Mouse (Mus musculus) hindbrain, embryonic 14.5 days (tissue): ENCODE measurements around the gene Exosc3. TPM values are rescaled to one million over a fixed set of nuclear protein-coding genes. Genes with fewer than 3 reads are reported as not detected.
A peak's percentile ranks its signal among the peaks of the same experiment; 100 is the strongest.
"Not testable (repeated sequence)": the region's sequence is repeated elsewhere in the genome, so short reads cannot be mapped to it uniquely, and the experiment has no call there.

Experiments
- ATAC-seq: fragments of 200-750 bp; cut with Nextera tagmentation; 2 replicates; pipeline ENCODE4 v1.8.0; 2017; ENCODE audit warnings: moderate number of reproducible peaks, mild to moderate bottlenecking, moderate TSS enrichment, moderate library complexity; ENCODE audit not compliant: low FRiP score
- DNase-seq: peaks from one replicate; pipeline ENCODE4 v3.0.0-alpha.2; 2015; ENCODE audit warnings: low spot score
- H3K27ac ChIP-seq: fragments of 300-500 bp; sonication (generic); 2 replicates; pipeline ENCODE4 v1.5.1; 2014; ENCODE audit warnings: mild to moderate bottlenecking, moderate library complexity
- H3K27me3 ChIP-seq: fragments of 300-500 bp; sonication (generic); 2 replicates; pipeline ENCODE4 v1.6.1; 2014; ENCODE audit warnings: mild to moderate bottlenecking, low read length, mixed read lengths; ENCODE audit not compliant: control insufficient read depth, insufficient read depth
- H3K36me3 ChIP-seq: fragments of 300-500 bp; sonication (generic); replicated peaks from 2 replicates; pipeline ENCODE4 v1.6.1; 2014; ENCODE audit not compliant: control insufficient read depth, insufficient read depth
- H3K4me1 ChIP-seq: fragments of 300-500 bp; sonication (generic); replicated peaks from 2 replicates; pipeline ENCODE4 v1.6.1; 2014; ENCODE audit warnings: antibody characterized with exemption, low read length, mixed read lengths; ENCODE audit not compliant: control insufficient read depth, insufficient read depth
- H3K4me2 ChIP-seq: fragments of 300-500 bp; sonication (generic); replicated peaks from 2 replicates; pipeline ENCODE4 v1.6.1; 2014; ENCODE audit warnings: mild to moderate bottlenecking, moderate library complexity
- H3K4me3 ChIP-seq: fragments of 300-500 bp; sonication (generic); replicated peaks from 2 replicates; pipeline ENCODE4 v1.5.1; 2014; ENCODE audit warnings: mild to moderate bottlenecking, low read length
- H3K9ac ChIP-seq: fragments of 300-500 bp; sonication (generic); 2 replicates; pipeline ENCODE4 v1.6.1; 2014
- H3K9me3 ChIP-seq: fragments of 300-500 bp; sonication (generic); 2 replicates; pipeline ENCODE4 v1.6.1; 2016; ENCODE audit warnings: low read length; ENCODE audit not compliant: control insufficient read depth
- WGBS: fragments of 180-500 bp; shearing (Covaris S2); extraction: QIAGEN DNeasy Blood & Tissue Kit; methylation state at CpG from one replicate; pipeline ENCODE4 v1.1.7; 2014; 5-methylcytosine and 5-hydroxymethylcytosine counted together
- polyA plus RNA-seq: library from polyadenylated mRNA; unstranded; fragments of >200 nt; fragmentation: Nextera tagmentation; extraction: Ambion mirVana; gene quantifications from 2 replicates; pipeline ENCODE4 v1.2.1, GENCODE M21; 2014

Gene Exosc3
- 32.2 and 32.8 TPM in 2 replicates for polyA plus RNA-seq

DNA sequence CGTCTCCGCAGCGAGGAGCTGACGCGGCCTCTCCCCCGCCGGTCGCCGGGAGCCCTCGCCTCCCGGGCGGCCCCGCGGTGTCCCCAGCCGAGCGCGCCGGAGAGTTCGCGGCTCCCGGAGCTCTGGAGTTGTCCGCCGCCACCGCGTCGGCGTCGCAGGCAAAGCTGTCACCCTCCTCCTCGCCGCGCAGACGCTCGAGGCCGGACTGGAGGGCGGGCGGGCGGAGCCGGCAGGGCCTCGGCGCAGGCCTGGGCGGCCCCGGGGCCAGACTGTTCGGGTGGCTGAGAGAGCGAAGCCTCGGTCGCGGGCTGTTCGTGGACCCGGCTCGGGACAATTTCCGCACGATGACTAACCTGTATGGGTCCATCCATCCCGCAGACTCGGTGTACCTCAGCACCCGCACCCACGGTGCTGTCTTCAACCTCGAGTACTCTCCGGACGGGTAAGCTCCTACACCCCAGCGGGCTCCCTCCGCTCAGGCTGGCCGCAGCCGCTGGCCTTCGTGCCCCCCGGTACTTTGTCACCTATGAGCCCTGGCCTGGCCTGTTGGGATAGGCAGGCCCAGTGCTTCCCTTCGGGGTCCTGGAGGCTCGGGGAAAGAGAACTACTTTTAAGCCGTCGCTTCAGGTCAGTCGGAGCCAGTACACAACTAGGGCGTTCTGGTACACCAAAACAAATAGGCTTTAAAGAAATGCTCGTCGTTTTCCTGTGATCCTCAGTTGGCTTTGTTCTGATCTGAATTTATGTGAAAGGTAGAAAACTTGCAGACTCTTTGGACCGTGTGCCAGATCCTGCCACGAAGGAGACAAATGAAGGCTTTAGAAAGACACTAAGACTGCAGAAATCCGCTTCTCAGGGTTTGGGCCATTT is at the start of gene Exosc3:
Gene Exosc3 (minus strand): TSS at position 447 of the 870 bp plus-strand sequence.
- Histone ChIP-seq H3K9me3 (no peaks in the 10 kb centered on the region), H3K27me3 (no peaks in the 10 kb centered on the region), H3K4me1 (peaks cover 22% of the 10 kb centered on the region), H3K4me3 (peak within 1 kb of the TSS; percentile 83), H3K4me2 (peak within 1 kb of the TSS; percentile 86), H3K9ac (peak within 1 kb of the TSS; percentile 87), H3K27ac (peak within 1 kb of the TSS; percentile 81), H3K36me3 (0 out of 2 replicates have a peak, but pooled peaks cover 1% of the 10 kb centered on the region)
- no peak for DNase-seq
- under 1% methylated on average over 73 of the region's 76 CpGs for WGBS
- ATAC-seq = peak; percentile 77

DNA sequence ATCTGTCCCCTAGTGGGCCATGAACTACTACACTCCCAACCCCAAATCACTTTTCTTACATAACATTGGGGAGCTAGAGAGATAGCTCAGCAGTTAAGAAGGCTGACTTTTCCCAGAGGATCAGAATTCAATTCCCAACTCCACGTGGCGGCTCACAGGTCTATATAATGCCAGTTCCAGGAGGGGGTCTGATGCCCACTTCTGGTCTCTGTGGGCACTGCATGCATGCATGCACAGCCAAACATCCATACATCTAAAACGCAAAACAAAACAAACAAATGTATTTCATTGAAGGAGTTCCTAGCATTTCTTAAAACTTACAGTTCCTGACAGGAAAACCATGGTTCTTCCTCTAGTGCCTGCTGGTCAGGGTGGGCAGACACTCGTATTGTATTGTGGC is 49.6 kb upstream of the Exosc3 start:
- Histone ChIP-seq H3K4me1 (no peaks in the 10 kb centered on the region), H3K36me3 (peaks cover 19% of the 10 kb centered on the region), H3K9me3 (no peaks in the 10 kb centered on the region), H3K27me3 (no peaks in the 10 kb centered on the region), H3K27ac (no peak overlapping the region), H3K4me3 (no peak overlapping the region), H3K4me2 (no peak overlapping the region), H3K9ac (no peak overlapping the region)
- ATAC-seq = no peak
- 69% methylated on average over 4 of the region's 4 CpGs for WGBS
- DNase-seq = no peak

DNA sequence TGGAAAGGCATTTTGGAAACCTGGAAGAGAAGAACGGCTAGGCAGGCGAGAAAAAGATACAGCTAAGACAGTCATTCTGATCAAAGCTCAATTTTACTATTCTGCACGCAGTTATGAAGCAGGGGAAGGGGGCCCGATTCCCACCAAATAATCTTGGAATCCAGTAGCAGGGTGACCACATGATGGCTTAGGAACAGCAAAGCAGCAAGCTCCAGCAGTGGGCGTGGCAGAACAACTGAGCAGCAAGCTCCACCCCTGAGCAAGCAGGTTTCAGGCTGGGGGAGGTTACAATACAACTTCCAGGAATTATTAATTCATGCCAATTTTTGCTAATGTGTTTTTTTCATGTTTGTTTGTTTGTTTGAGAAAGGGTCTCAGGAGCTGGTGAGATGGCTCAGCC is 44.8 kb upstream of the Exosc3 start:
- not testable (repeated sequence) for H3K4me1 ChIP-seq, H3K9me3 ChIP-seq, H3K36me3 ChIP-seq, H3K27me3 ChIP-seq, H3K9ac ChIP-seq, ATAC-seq, H3K4me2 ChIP-seq, H3K27ac ChIP-seq, DNase-seq, H3K4me3 ChIP-seq
- 92% methylated on average over 5 of the region's 5 CpGs for WGBS

DNA sequence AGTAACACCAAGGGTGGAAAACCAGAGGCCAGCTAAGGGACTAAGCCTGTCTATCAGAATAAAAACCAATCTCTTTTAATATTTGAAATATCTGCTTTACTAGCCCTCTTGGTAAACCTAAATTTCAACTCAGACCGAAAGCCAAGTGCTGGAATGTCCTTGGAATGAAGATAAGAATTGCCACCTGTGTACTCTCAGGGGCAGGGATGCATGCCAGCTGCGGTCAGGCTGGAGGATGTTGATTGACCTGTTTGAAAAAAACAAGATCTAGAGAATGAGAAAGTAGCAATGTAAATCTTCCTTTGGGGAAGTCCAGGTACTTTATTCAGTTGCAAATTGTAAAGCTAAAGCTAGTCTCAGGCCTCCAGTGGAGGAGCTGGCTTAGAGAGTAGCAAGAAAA is 39.6 kb upstream of the Exosc3 start:
- H3K4me1 ChIP-seq, DNase-seq, H3K9me3 ChIP-seq, ATAC-seq, H3K36me3 ChIP-seq, H3K27me3 ChIP-seq, H3K4me3 ChIP-seq, H3K4me2 ChIP-seq, H3K27ac ChIP-seq, H3K9ac ChIP-seq: not testable (repeated sequence)
- WGBS = 93% methylated on average over 2 of the region's 2 CpGs

DNA sequence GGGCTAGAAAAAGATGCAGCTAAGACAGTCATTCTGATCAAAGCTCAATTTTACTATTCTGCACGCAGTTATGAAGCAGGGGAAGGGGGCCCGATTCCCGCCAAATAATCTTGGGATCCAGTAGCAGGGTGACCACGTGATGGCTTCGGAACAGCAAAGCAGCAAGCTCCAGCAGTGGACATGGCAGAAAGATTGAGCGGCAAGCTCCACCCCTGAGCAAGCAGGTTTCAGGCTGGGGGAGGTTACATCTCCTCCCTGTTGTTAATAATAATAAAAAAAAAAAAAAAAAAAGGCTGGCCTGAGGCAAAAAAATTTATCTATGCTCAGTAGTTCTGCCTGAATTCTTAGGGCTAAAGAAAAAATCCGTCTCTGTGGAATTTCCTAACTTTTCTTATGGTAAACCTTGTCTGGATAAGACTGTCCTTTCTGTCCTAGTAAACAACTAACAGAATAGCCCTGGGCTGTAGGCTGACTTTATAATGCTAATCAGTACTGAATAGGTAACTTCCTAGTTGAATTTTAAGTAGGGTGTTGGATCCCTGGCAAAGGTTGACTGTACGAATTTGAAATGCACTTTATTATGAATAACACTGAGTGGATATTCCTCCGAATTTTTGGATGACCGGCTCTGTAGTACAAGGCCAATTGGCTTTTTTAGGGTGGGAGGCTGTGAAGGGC is 38.5 kb upstream of the Exosc3 start:
- not testable (repeated sequence) for ATAC-seq, H3K4me1 ChIP-seq, DNase-seq, H3K27ac ChIP-seq, H3K4me3 ChIP-seq, H3K4me2 ChIP-seq, H3K9ac ChIP-seq, H3K27me3 ChIP-seq, H3K9me3 ChIP-seq
- 89% methylated on average over 10 of the region's 10 CpGs for WGBS
- peaks cover 15% of the 10 kb centered on the region for H3K36me3 ChIP-seq

DNA sequence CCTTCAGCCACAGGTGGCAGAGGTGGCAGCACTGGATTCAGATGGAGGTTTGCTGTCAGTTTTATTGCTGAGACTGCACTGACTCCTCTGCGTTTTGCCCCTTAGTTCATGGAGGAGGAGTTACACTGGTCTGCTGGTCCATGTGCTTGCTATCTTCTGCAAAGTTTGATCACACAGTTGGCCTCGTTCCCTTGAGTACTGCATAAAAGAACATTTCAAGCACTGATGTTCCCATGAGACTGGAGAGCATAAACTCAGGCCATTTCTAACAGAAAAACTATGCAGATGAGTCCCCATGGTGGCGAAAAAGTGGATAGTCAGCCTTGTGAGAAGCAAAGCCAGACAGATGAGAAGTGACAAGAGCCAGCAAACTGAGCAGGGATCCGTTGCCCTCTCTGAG is 34.0 kb upstream of the Exosc3 start:
- H3K36me3 ChIP-seq = peaks cover 55% of the 10 kb centered on the region
- H3K4me1 ChIP-seq = no peaks in the 10 kb centered on the region
- no peak overlapping the region for H3K4me3 ChIP-seq
- H3K4me2 ChIP-seq = no peak overlapping the region
- 91% methylated on average over 4 of the region's 4 CpGs for WGBS
- no peaks in the 10 kb centered on the region for H3K9me3 ChIP-seq
- ATAC-seq (no peak), DNase-seq (no peak)
- no peak overlapping the region for H3K27ac ChIP-seq
- H3K9ac ChIP-seq = no peak overlapping the region
- no peaks in the 10 kb centered on the region for H3K27me3 ChIP-seq

DNA sequence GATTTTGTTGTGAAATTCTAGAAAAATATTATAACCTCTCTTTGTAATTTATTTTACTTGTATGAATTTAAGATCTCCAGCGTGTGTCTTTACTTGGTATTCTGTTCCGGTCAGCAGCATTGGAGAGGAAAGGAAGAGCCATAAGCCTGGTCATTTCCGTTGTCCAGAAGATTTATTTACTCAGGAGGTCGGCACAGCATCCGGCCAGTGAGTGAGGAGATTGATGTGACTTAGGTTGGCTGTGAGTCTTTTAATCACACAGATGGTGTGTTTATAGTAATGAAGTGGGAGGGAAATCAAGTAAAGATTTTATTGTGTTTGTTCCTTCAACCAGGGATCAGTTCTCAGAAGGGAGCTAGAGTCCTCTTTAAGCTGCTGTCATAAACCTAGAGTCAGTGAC is 32.3 kb upstream of the Exosc3 start:
- 86% methylated on average over 5 of the region's 5 CpGs for WGBS
- Histone ChIP-seq H3K4me3 (no peak overlapping the region), H3K36me3 (peaks cover 68% of the 10 kb centered on the region), H3K9me3 (no peaks in the 10 kb centered on the region), H3K27me3 (no peaks in the 10 kb centered on the region), H3K27ac (no peak overlapping the region), H3K9ac (no peak overlapping the region), H3K4me2 (no peak overlapping the region), H3K4me1 (no peaks in the 10 kb centered on the region)
- no peak for DNase-seq
- ATAC-seq = no peak

DNA sequence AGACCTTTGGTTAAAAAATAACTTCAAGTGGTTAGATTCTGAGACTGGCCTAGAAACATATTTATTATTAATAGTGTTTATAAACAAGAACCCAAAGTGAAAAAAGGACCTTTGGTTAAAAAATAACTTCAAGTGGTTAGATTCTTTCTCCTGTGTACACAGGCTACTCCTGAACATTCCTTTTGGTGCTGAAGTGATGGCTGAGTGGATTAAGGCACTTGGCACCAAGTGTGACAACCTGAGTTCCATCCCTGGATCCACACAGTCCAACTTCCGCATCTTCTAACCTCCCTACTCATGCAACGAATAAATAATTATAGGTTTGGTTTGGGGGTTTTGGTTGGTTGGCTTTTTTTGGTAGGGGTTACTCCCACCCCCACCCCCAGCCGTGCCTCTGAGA is 28.7 kb upstream of the Exosc3 start:
- H3K9me3 ChIP-seq = no peaks in the 10 kb centered on the region
- WGBS = 90% methylated on average over 3 of the region's 3 CpGs

DNA sequence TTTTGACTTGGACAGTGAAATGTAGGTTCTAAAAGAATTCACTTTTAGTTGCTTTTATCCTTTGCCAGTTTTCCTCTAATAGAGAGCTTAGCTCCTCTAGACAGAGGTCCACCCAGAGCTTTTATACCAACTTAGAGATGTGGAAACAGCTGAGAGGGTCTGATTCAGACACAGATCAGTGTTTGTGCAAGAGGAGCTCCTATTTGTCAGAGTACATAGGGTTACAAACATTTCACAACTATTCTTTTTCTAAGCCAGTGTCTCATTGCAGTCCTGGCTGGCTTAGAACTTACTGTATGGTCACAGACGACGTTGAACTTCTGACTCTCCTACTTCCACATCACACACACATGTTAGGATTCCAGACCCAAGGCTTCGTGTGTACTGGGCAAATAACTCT is 14.1 kb upstream of the Exosc3 start:
- Histone ChIP-seq H3K4me1 (no peaks in the 10 kb centered on the region), H3K4me2 (no peak overlapping the region), H3K9me3 (no peaks in the 10 kb centered on the region), H3K36me3 (peaks cover 41% of the 10 kb centered on the region), H3K9ac (no peak overlapping the region), H3K27ac (no peak overlapping the region), H3K4me3 (no peak overlapping the region), H3K27me3 (no peaks in the 10 kb centered on the region)
- ATAC-seq (no peak), DNase-seq (no peak)
- WGBS = 91% methylated on average over 3 of the region's 3 CpGs

More for the DNA sequence above, 28.7 kb upstream of the Exosc3 start:
- Histone ChIP-seq H3K27me3 (no peaks in the 10 kb centered on the region), H3K4me2 (no peak overlapping the region), H3K9ac (no peak overlapping the region), H3K4me3 (no peak overlapping the region), H3K4me1 (no peaks in the 10 kb centered on the region), H3K36me3 (peaks cover 66% of the 10 kb centered on the region), H3K27ac (no peak overlapping the region)
- no peak for DNase-seq
- ATAC-seq = no peak
